Mouse (Mus musculus) hindbrain, embryonic 12.5 days (tissue): ENCODE results near the gene Ei24. TPM values are rescaled to one million over a fixed set of nuclear protein-coding genes. Genes with fewer than 3 reads are reported as not detected.

ENCODE experiments used
- ATAC-seq: fragments of 200-750 bp; cut with Nextera tagmentation; 2 replicates; pipeline ENCODE4 v1.8.0; 2017; ENCODE audit warnings: moderate TSS enrichment; ENCODE audit not compliant: low FRiP score
- H3K27ac ChIP-seq: fragments of 300-500 bp; sonication (generic); 2 replicates; pipeline ENCODE4 v1.5.1; 2016; ENCODE audit warnings: mild to moderate bottlenecking
- H3K27me3 ChIP-seq: fragments of 300-500 bp; sonication (generic); 2 replicates; pipeline ENCODE4 v1.6.1; 2016; ENCODE audit warnings: mild to moderate bottlenecking
- H3K36me3 ChIP-seq: fragments of 300-500 bp; sonication (generic); 2 replicates; pipeline ENCODE4 v1.6.1; 2016; ENCODE audit warnings: mild to moderate bottlenecking
- H3K4me1 ChIP-seq: fragments of 300-500 bp; sonication (generic); 2 replicates; pipeline ENCODE4 v1.6.1; 2016
- H3K4me2 ChIP-seq: fragments of 300-500 bp; sonication (generic); replicated peaks from 2 replicates; pipeline ENCODE4 v1.6.1; 2016; ENCODE audit warnings: mild to moderate bottlenecking
- H3K4me3 ChIP-seq: fragments of 300-500 bp; sonication (generic); 2 replicates; pipeline ENCODE4 v1.5.1; 2016; ENCODE audit warnings: mild to moderate bottlenecking
- H3K9ac ChIP-seq: fragments of 300-500 bp; sonication (generic); 2 replicates; pipeline ENCODE4 v1.6.1; 2016; ENCODE audit warnings: mild to moderate bottlenecking, moderate library complexity
- H3K9me3 ChIP-seq: fragments of 300-500 bp; sonication (generic); replicated peaks from 2 replicates; pipeline ENCODE4 v1.6.1; 2016; ENCODE audit warnings: mild to moderate bottlenecking
- WGBS: fragments of 180-500 bp; shearing (Covaris S2); methylation state at CpG from one replicate; pipeline ENCODE4 v1.1.7; 2016; 5-methylcytosine and 5-hydroxymethylcytosine counted together
- polyA plus RNA-seq: library from polyadenylated mRNA; unstranded; fragments of >200 nt; fragmentation: Nextera tagmentation; extraction: Ambion mirVana; gene quantifications from 2 replicates; pipeline ENCODE4 v1.2.1, GENCODE M21; 2016

Ei24 gene
- polyA plus RNA-seq, 1 experiment from 2014 or later: 119 TPM

DNA sequence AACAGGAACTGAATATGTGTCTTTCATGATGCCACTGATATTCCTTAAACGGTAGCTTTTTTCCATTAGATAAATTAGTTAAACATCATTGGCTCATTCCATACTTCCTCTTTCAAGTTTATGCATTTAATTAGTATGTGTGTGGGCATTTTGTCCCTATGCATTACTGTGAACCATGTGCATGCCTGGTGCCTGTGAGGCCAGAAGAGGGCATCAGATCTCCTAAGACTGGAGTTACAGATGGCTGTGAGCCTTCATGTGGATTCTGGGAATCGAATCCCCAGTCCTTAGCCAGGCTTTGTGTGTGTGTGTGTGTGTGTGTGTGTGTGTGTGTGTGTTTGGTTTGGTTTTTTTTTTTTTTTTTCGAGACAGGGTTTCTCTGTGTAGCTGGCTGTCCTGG, 17.3 kb upstream of the Ei24 start:
- Histone ChIP-seq H3K4me1 (no peaks in the 10 kb centered on the region), H3K4me2 (no peak overlapping the region), H3K27me3 (no peaks in the 10 kb centered on the region), H3K9ac (no peak overlapping the region), H3K4me3 (no peak overlapping the region), H3K9me3 (no peaks in the 10 kb centered on the region), H3K27ac (no peak overlapping the region), H3K36me3 (no peaks in the 10 kb centered on the region)
- WGBS: 88% methylated on average over 3 of the region's 3 CpGs
- ATAC-seq: no peak

DNA sequence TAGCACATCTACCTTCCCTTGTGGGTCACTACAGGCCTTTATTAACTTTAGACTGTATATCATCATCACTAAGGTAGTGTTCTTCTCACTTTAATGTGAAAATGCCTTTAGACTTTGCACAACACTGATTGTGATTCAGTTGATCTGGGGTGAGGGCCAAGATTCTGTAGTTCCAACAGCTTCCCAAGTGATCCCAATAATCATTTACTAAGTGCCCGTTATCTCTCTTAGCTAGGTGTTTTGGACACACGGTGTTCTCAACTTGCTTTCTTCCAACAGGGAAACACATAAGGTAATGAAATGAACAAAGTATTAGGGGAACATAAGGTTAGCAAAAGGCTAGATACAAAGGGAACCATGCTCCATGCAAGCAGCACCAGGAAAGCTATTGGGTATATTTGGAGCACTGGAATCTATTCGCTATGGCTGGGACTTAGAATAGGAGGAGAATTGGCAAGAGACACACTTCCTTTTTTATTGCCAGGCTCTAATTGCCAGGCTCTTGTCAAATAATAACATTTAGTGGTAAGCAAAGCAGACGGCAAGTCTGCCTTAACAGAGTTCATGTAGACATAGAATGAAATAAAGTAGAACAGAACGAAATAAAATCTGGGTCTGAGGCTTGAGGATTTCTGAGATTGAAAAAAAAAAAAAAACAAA, 11.1 kb upstream of the Ei24 start:
- Histone ChIP-seq H3K27me3 (no peaks in the 10 kb centered on the region), H3K27ac (no peak overlapping the region), H3K9me3 (no peaks in the 10 kb centered on the region), H3K36me3 (no peaks in the 10 kb centered on the region), H3K9ac (no peak overlapping the region), H3K4me1 (no peaks in the 10 kb centered on the region), H3K4me3 (no peak overlapping the region), H3K4me2 (no peak overlapping the region)
- WGBS: 92% methylated on average over 5 of the region's 5 CpGs
- ATAC-seq: no peak

DNA sequence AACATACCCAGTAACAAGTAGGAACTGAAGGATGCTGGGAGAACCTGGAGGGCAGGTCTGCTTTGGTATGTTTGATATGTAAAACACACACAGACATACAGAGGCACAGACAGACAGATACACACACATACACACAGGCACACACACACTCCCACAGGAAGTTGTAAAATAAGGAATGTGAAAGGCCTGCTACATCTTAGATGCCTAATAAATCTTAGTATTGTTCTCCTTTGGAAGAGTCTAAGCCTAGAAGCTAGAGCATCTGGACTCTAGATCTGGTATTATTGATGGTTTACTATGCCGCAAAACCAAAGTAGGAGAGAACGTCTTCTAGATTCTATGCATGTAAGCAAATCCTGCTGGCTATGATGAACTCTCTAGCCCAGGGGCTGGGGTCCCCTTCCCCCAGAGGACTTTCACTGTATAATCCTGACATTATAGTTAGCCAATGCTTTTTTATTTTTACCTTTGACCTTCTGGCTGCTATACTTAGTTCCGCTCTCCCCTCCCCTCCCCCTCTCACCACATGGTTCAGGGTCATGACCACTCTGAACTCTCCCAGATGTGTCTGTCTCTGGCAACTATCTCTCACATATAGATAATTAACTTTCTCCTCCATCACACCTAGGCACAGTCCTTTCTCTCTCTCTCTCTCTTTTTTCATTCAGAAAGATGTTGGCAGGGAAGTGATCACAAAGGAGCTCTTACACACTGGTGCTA, 8.2 kb upstream of the Ei24 start:
- ATAC-seq: no peak
- Histone ChIP-seq H3K4me3 (no peak overlapping the region), H3K9me3 (no peaks in the 10 kb centered on the region), H3K27me3 (no peaks in the 10 kb centered on the region), H3K27ac (no peak overlapping the region), H3K4me2 (no peak overlapping the region), H3K36me3 (no peaks in the 10 kb centered on the region), H3K4me1 (no peaks in the 10 kb centered on the region), H3K9ac (no peak overlapping the region)
- WGBS: 83% methylated on average over 3 of the region's 3 CpGs

DNA sequence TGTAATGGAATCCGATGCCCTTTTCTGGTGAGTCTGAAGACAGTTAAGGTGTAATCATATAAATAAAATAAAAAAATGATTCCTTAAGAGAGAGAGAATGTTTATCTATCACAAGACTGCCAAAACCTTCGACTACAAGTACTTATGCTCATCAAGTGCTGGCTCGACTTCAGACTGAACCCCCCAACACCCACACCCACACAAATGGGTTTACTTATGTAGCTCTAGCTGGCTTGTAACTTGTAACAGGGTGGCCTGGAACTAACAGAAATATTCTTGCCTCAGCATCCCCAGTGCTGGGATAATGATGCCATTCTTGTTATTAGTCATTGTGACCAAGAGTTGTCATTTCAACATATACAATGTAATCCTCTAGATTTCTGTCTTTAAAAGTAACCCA, 6.7 kb upstream of the Ei24 start:
- Histone ChIP-seq H3K4me3 (no peak overlapping the region), H3K27ac (no peak overlapping the region), H3K9me3 (no peaks in the 10 kb centered on the region), H3K27me3 (no peaks in the 10 kb centered on the region), H3K4me1 (no peaks in the 10 kb centered on the region), H3K9ac (no peak overlapping the region), H3K36me3 (no peaks in the 10 kb centered on the region), H3K4me2 (no peak overlapping the region)
- no peak for ATAC-seq
- WGBS: 85% methylated on average over 3 of the region's 3 CpGs

DNA sequence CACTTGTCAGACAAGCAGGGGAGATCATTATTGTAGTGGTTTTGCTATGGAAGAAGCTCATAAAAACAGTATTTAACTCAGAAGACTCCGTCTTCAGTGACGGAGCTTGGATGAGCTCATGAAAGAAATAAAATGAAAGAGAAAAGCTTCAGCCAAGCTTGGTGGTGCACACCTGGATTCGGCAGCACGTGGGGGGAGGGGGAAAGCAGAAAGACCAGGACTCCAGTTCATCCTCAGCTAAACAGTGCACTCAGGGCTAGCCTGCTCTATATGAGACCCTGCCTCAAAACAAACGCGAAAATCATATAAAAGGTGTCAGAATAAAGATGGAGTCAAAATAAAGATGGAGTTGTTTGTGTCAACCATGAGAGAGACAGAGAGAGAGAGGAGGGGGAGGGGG, 6.2 kb upstream of the Ei24 start:
- Histone ChIP-seq H3K36me3 (no peaks in the 10 kb centered on the region), H3K27me3 (no peaks in the 10 kb centered on the region), H3K4me1 (no peaks in the 10 kb centered on the region), H3K4me2 (no peak overlapping the region), H3K27ac (no peak overlapping the region), H3K4me3 (no peak overlapping the region), H3K9ac (no peak overlapping the region), H3K9me3 (no peaks in the 10 kb centered on the region)
- ATAC-seq: no peak
- 80% methylated on average over 6 of the region's 6 CpGs for WGBS

DNA sequence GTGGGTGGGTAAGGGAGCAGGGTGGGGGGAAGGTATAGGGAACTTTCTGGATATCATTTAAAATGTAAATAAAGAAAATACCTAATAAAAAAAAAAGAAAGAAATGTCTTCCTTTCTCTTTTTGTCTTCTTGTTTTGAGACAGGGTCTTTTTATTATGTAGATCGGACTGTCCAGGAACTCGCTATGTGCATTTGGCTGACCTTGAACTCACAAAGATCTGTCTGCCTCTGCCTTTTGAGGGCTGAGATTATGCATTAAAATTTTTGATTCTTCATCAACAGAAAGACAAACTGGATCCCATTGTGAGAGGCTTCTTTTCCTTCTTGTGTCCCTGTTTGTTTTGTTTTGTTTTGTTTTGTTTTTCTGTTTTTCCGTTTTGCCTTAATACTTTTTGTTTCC, 5.8 kb upstream of the Ei24 start:
- H3K9me3 ChIP-seq: no peaks in the 10 kb centered on the region
- ATAC-seq: no peak
- H3K36me3 ChIP-seq: no peaks in the 10 kb centered on the region
- no peak overlapping the region for H3K27ac ChIP-seq
- WGBS: 86% methylated on average over 3 of the region's 3 CpGs
- no peaks in the 10 kb centered on the region for H3K4me1 ChIP-seq
- no peak overlapping the region for H3K4me2 ChIP-seq
- H3K9ac ChIP-seq: no peak overlapping the region
- no peak overlapping the region for H3K4me3 ChIP-seq
- H3K27me3 ChIP-seq: no peaks in the 10 kb centered on the region

DNA sequence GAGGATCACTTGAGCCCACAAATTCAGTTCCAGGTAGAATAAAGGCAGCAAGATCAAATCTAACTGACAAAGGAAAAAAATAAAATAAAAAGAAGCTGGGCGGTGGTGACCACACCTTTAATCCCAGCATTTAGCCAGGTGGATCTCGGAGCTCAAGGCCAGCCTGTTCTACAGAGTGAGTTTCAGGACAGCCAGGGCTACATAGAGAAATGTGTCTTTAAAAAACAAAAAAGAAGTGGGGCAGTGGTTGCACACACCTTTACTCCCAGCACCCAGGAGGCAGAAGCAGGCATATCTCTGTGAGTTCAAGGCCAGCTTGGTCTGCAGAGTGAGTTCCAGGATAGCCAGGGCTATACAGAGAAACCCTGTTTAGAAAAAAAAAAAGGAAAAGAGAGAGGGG, 4.8 kb upstream of the Ei24 start:
- Histone ChIP-seq H3K4me3 (no peak overlapping the region), H3K4me2 (no peak overlapping the region), H3K27ac (no peak overlapping the region), H3K9ac (no peak overlapping the region), H3K9me3 (no peaks in the 10 kb centered on the region), H3K36me3 (no peaks in the 10 kb centered on the region), H3K4me1 (no peaks in the 10 kb centered on the region), H3K27me3 (no peaks in the 10 kb centered on the region)
- WGBS: 81% methylated on average over 2 of the region's 2 CpGs
- ATAC-seq: no peak

DNA sequence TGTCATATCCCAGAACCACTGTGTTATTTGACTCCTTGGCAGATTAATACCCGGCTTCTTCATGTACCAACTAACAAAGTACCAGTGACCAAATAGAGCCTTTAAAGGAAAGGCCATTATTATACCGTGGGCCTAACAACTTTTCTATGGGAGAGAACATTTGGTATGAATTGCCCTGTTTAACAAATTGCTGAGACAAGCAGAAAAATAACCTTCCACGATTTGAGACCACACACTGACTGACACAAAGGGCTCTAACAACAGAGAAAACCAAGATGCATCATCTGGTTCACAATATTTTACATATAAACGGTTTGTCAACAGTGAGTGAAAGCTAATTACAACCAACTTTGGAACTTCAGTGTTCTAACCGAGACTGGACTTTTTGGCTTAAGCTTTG, 969 bp downstream of the Ei24 start:
- WGBS: 17% methylated on average over 5 of the region's 5 CpGs

DNA sequence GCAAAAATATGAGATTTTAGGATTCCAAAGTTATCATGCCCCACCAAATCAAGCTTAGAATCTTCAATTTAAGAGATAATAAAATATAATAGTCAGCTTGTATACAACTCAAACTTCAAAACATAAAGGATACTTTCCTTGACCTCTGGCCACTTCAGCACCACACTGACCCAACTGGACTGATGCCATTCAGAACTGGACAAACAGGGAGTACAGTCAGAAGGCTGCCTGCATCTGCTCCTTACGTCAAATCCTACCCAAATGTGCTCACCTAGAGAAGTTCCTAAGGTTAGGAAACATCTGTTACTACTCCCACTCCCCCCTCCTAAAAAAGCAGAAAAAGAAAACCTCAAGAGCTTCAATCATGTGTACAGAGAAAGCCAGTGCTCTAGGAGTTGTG, 1.6 kb downstream of the Ei24 start:
- ATAC-seq: no peak
- H3K4me2 ChIP-seq: peak overlapping the region; percentile 87; the same call in 1 of the 2 replicates
- 75% methylated on average over 1 of the region's 1 CpGs for WGBS

More for the DNA sequence above, 969 bp downstream of the Ei24 start:
- peaks cover 11% of the 10 kb centered on the region for H3K4me1 ChIP-seq
- H3K4me2 ChIP-seq: peak overlapping the region; percentile 87
- peak overlapping the region; percentile 92 for H3K9ac ChIP-seq
- H3K36me3 ChIP-seq: peaks cover 14% of the 10 kb centered on the region
- no peak overlapping the region for H3K27ac ChIP-seq
- no peaks in the 10 kb centered on the region for H3K9me3 ChIP-seq
- ATAC-seq: no peak
- no peaks in the 10 kb centered on the region for H3K27me3 ChIP-seq
- peak overlapping the region; percentile 94 for H3K4me3 ChIP-seq

DNA sequence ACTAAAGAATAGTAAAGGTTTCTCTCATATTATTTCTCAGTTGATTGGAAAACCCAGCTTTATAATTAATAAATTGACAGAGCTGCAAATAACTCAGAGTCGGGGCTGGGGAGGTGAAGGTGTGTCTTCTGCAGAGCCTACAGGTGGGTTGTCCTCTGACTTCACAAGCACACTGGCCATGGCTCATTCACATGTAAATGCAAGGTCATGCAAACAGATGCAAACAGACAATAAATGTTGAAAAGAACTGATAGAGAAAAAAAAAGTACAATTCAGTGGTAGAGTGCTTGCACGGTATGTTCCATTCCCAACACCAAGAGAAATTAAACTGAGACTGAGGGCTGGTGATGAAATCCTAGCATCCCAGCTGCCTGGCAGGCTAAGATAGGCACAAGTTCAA, 2.7 kb downstream of the Ei24 start:
- WGBS: 77% methylated on average over 2 of the region's 2 CpGs
- no peaks in the 10 kb centered on the region for H3K9me3 ChIP-seq
- H3K9ac ChIP-seq: no peak overlapping the region
- H3K4me2 ChIP-seq: no peak overlapping the region
- H3K36me3 ChIP-seq: peaks cover 31% of the 10 kb centered on the region
- H3K27me3 ChIP-seq: no peaks in the 10 kb centered on the region
- peaks cover 11% of the 10 kb centered on the region for H3K4me1 ChIP-seq
- no peak for ATAC-seq
- no peak overlapping the region for H3K27ac ChIP-seq
- no peak overlapping the region for H3K4me3 ChIP-seq

More for the DNA sequence above, 1.6 kb downstream of the Ei24 start:
- Histone ChIP-seq H3K9ac (no peak overlapping the region), H3K9me3 (no peaks in the 10 kb centered on the region), H3K4me3 (0 out of 2 replicates have a peak overlapping the region, but pooled peaks have one; percentile 94), H3K4me1 (peaks cover 11% of the 10 kb centered on the region), H3K36me3 (peaks cover 21% of the 10 kb centered on the region), H3K27me3 (no peaks in the 10 kb centered on the region), H3K27ac (no peak overlapping the region)

DNA sequence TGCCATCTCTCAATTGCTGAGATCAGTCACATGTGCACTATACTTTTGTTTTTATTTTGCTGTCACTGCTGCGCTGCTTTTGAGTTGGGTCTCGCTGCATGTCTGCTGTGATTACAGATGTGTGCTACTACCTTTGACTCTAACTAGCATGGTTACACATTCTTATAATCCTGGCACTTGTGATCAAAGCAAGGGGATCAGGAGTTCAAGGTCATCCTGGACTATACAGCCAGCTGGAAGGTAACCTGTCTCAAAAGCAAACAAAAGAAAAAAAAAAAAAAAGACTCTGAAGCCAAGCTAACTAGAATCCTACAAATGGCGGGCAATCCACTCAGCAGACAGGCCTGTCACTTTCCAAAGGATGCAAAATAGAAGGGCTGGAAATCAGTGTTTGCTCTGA, 5.0 kb downstream of the Ei24 start:
- no peak overlapping the region for H3K4me2 ChIP-seq
- peaks cover 11% of the 10 kb centered on the region for H3K4me1 ChIP-seq
- H3K27ac ChIP-seq: no peak overlapping the region
- 92% methylated on average over 3 of the region's 3 CpGs for WGBS
- peaks cover 51% of the 10 kb centered on the region for H3K36me3 ChIP-seq
- no peak overlapping the region for H3K9ac ChIP-seq
- no peak for ATAC-seq
- H3K4me3 ChIP-seq: no peak overlapping the region
- no peaks in the 10 kb centered on the region for H3K9me3 ChIP-seq
- no peaks in the 10 kb centered on the region for H3K27me3 ChIP-seq

DNA sequence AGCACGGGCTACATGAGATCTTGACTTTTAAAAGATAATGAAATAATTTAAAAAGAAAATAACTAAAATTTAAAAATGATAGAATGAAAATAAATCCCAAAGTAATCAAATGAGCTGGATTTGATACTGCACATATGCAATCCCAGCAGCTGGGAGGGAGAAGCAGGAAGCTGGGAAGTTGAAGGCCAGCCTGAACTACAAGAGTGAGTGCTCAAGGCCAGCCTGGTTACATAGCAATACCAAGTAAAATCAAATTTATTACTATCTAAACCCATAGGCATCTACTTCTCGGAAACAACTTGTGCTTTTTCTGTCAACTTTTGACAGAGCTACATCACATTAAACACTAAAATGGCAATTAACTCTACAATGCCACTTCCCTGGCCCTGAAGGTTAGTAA, 13.3 kb downstream of the Ei24 start:
- Histone ChIP-seq H3K9ac (no peak overlapping the region), H3K4me1 (no peaks in the 10 kb centered on the region), H3K27ac (no peak overlapping the region), H3K9me3 (no peaks in the 10 kb centered on the region), H3K4me3 (no peak overlapping the region), H3K36me3 (peaks cover 86% of the 10 kb centered on the region), H3K4me2 (no peak overlapping the region), H3K27me3 (no peaks in the 10 kb centered on the region)
- whole genome bisulfite sequencing: 97% methylated on average over 2 of the region's 2 CpGs
- no peak for ATAC-seq

DNA sequence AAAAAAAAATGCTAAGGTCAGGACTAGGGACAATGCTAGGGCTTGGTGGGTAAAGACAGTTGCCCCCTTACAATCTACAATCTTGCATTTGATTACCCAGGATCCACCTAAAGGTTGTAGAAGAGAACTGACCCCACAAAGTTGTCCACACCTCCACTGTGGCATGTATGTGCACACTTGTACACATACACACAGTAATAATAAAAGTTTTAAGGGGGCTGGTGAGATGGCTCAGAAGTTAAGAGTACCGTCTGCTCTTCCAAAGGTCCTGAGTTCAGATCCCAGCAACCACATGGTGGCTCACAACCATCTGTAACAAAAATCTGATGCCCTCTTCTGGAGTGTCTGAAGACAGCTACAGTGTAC, 28.2 kb downstream of the Ei24 start:
- H3K9me3 ChIP-seq: no peaks in the 10 kb centered on the region
- H3K9ac ChIP-seq: no peak overlapping the region
- no peak overlapping the region for H3K27ac ChIP-seq
- 82% methylated on average over 1 of the region's 1 CpGs for WGBS
- H3K27me3 ChIP-seq: no peaks in the 10 kb centered on the region
- peaks cover 5% of the 10 kb centered on the region for H3K36me3 ChIP-seq
- no peak for ATAC-seq
- H3K4me1 ChIP-seq: peaks cover 14% of the 10 kb centered on the region
- H3K4me2 ChIP-seq: peak overlapping the region; percentile 72; the same call in 1 of the 2 replicates
- H3K4me3 ChIP-seq: no peak overlapping the region
